Mouse (Mus musculus) liver, embryonic 14.5 days (tissue): ENCODE measurements around the gene Rab37. TPM values are rescaled to one million over a fixed set of nuclear protein-coding genes. Genes with fewer than 3 reads are reported as not detected.

Experiments used
- ATAC-seq: fragments of 200-750 bp; cut with Nextera tagmentation; 2 replicates; pipeline ENCODE4 v1.8.0; 2017; ENCODE audit warnings: moderate number of reproducible peaks, mild to moderate bottlenecking, moderate library complexity; ENCODE audit not compliant: insufficient read depth
- DNase-seq, 3 experiments: peaks; one replicate each; pipeline ENCODE4 v3.0.0-alpha.2; 2012 to 2013; ENCODE audit warnings: low read depth in 3 of 3, low spot score in 3 of 3
- H3K27ac ChIP-seq: fragments of 300-500 bp; sonication (generic); 2 replicates; pipeline ENCODE4 v1.5.1; 2014; ENCODE audit warnings: moderate library complexity, mild to moderate bottlenecking, control low read depth, inconsistent platforms
- H3K27me3 ChIP-seq: fragments of 300-500 bp; sonication (generic); 2 replicates; pipeline ENCODE4 v1.6.1; 2014; ENCODE audit warnings: mild to moderate bottlenecking, low read length, moderate library complexity; ENCODE audit not compliant: control insufficient read depth, insufficient read depth
- H3K36me3 ChIP-seq: fragments of 300-500 bp; sonication (generic); replicated peaks from 2 replicates; pipeline ENCODE4 v1.6.1; 2014; ENCODE audit warnings: low read depth; ENCODE audit not compliant: control insufficient read depth, insufficient read depth
- H3K4me1 ChIP-seq, 2 experiments: fragments of 200-500 bp in 1 of 2; fragments of 300-500 bp in 1 of 2; sonication (generic) in 1 of 2; replicated peaks; 2 replicates each; pipeline ENCODE4 v1.6.1; 2012 to 2014; ENCODE audit warnings: antibody characterized with exemption in 1 of 2, inconsistent platforms in 1 of 2, low read length in 1 of 2; ENCODE audit not compliant: control insufficient read depth in 2 of 2, insufficient read depth in 2 of 2
- H3K4me2 ChIP-seq: fragments of 300-500 bp; sonication (generic); 2 replicates; pipeline ENCODE4 v1.6.1; 2014; ENCODE audit warnings: low read depth, mild to moderate bottlenecking, control low read depth, moderate library complexity
- H3K4me3 ChIP-seq, 2 experiments: fragments of 200-500 bp in 1 of 2; fragments of 300-500 bp in 1 of 2; sonication (generic) in 1 of 2; 2 replicates each; pipeline ENCODE4 v1.5.1; 2012 to 2014; ENCODE audit warnings: low read depth in 2 of 2, low read length in 2 of 2, mild to moderate bottlenecking in 2 of 2, control low read depth in 1 of 2, inconsistent platforms in 1 of 2, moderate library complexity in 1 of 2; ENCODE audit not compliant: insufficient read depth in 1 of 2
- H3K9ac ChIP-seq: fragments of 300-500 bp; sonication (generic); replicated peaks from 2 replicates; pipeline ENCODE4 v1.6.1; 2014; ENCODE audit warnings: mild to moderate bottlenecking, control low read depth, moderate library complexity
- H3K9me3 ChIP-seq: fragments of 300-500 bp; sonication (generic); 2 replicates; pipeline ENCODE4 v1.6.1; 2016; ENCODE audit warnings: low read length, mixed read lengths; ENCODE audit not compliant: control insufficient read depth
- CTCF ChIP-seq: IDR thresholded peaks from 2 replicates; pipeline ENCODE4 v1.5.1; 2016; ENCODE audit warnings: antibody characterized with exemption, low read depth, control low read depth
- EP300 ChIP-seq: IDR thresholded peaks from 2 replicates; pipeline ENCODE4 v1.6.1; 2016; ENCODE audit warnings: antibody characterized with exemption, low read depth
- WGBS: fragments of 180-500 bp; shearing (Covaris S2); extraction: QIAGEN DNeasy Blood & Tissue Kit; methylation state at CpG from one replicate; pipeline ENCODE4 v1.1.7; 2014; ENCODE audit not compliant: insufficient replicate concordance; 5-methylcytosine and 5-hydroxymethylcytosine counted together
- polyA plus RNA-seq, 2 experiments: library from polyadenylated mRNA; depleted of rRNA in 1 of 2; stranded (reverse) in 1 of 2; unstranded in 1 of 2; fragments of >200 nt; fragmentation: Nextera tagmentation in 1 of 2; extraction: Ambion mirVana in 1 of 2; gene quantifications; 2 replicates each; pipeline versions ENCODE4 v1.2.1 to v1.2.3; 2012 to 2014

The Rab37 gene
- polyA plus RNA-seq, 2 experiments = 1.7 to 1.8 TPM

GRCm38 (mm10) chr11:115160883-115161577 is 69.8 kb downstream of the Rab37 start:
- H3K36me3 ChIP-seq = no peaks in the 10 kb centered on the region
- H3K27me3 ChIP-seq = peaks cover 5% of the 10 kb centered on the region
- DNase-seq (peak in 1 of 3 experiments; percentile 61), ATAC-seq (no peak)
- H3K4me2 ChIP-seq = peak overlapping the region; percentile 18; the same call in 1 of the 2 replicates
- no peak overlapping the region for H3K4me3 ChIP-seq
- H3K9me3 ChIP-seq = no peaks in the 10 kb centered on the region
- no peak overlapping the region for H3K9ac ChIP-seq
- peak; percentile 94 for TF ChIP-seq CTCF
- TF ChIP-seq EP300 = no peak
- 20% methylated on average over 10 of the region's 10 CpGs for WGBS
- no peak overlapping the region for H3K27ac ChIP-seq
- peaks cover 12 to 22% of the 10 kb centered on the region in 2 experiments for H3K4me1 ChIP-seq

GRCm38 (mm10) chr11:115161578-115162204 is 70.5 kb downstream of the Rab37 start:
- Histone ChIP-seq H3K4me1 (peaks cover 12 to 22% of the 10 kb centered on the region in 2 experiments), H3K4me2 (peak overlapping the region; percentile 18; the same call in 1 of the 2 replicates), H3K36me3 (no peaks in the 10 kb centered on the region), H3K27me3 (peaks cover 5% of the 10 kb centered on the region), H3K4me3 (no peak overlapping the region), H3K9ac (no peak overlapping the region), H3K27ac (no peak overlapping the region; the same call in 1 of the 2 replicates), H3K9me3 (no peaks in the 10 kb centered on the region)
- ATAC-seq (no peak), DNase-seq (no peak)
- WGBS = 9% methylated on average over 9 of the region's 9 CpGs
- TF ChIP-seq CTCF = no peak
- TF ChIP-seq EP300 = no peak

GRCm38 (mm10) chr11:115162205-115162601 is 71.0 kb downstream of the Rab37 start:
- Histone ChIP-seq H3K9me3 (no peaks in the 10 kb centered on the region), H3K4me3 (peak overlapping the region in 1 of 2 experiments; percentile 90; a peak in 2 of 4 replicates), H3K27me3 (peaks cover 5% of the 10 kb centered on the region), H3K4me2 (peak overlapping the region; percentile 90), H3K4me1 (peaks cover 12 to 23% of the 10 kb centered on the region in 2 experiments), H3K36me3 (no peaks in the 10 kb centered on the region), H3K27ac (no peak overlapping the region; the same call in 1 of the 2 replicates), H3K9ac (no peak overlapping the region; the same call in 1 of the 2 replicates)
- WGBS = 16% methylated on average over 9 of the region's 9 CpGs
- ATAC-seq = no peak
- no peak for DNase-seq
- TF ChIP-seq CTCF (no peak), EP300 (no peak)

- H3K9me3 ChIP-seq = no peaks in the 10 kb centered on the region
- H3K4me1 ChIP-seq = peaks cover 12 to 25% of the 10 kb centered on the region in 2 experiments
- peak within 1 kb of the TSS; percentile 90 for H3K4me2 ChIP-seq
- DNase-seq = peak; percentile 97
- H3K9ac ChIP-seq = peak within 1 kb of the TSS; percentile 81
- H3K27ac ChIP-seq = no peak within 1 kb of the TSS; the same call in none of the 2 replicates
- peak; percentile 93 for ATAC-seq
- H3K27me3 ChIP-seq = peaks cover 5% of the 10 kb centered on the region
- H3K4me3 ChIP-seq = peak within 1 kb of the TSS; percentile 71 to 90
- H3K36me3 ChIP-seq = no peaks in the 10 kb centered on the region
- TF ChIP-seq EP300 = no peak
- no peak for TF ChIP-seq CTCF
- under 1% methylated on average over 47 of the region's 47 CpGs for WGBS
These were observed 71.7 kb downstream of the Rab37 start, which contains the start of gene Slc9a3r1 for GRCm38 (mm10) chr11:115162832-115163480. Gene Slc9a3r1 (plus strand): TSS chr11:115163341.
